Mouse (Mus musculus): ENCODE data around the gene Tgm6.

DNA sequence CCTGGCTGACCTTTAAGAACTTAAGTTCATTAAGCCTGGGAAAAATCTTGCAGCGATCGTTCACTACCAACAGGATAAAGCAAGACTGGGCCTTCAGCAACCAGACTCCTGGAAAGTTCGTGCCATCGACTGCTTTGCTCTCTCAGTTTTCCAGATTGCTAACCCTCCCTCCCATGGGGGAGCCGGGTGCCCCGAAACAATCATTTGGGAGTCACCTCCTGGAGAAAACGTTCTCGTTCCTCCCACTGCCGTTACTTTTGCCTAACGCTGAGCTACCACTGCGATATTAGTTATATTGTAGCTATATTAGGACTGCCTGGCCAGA lies 66.1 kb downstream of the Tgm6 start:
- TF ChIP-seq POLR2A (IDR thresholded peaks at IDR 0.05; ENCODE audit: low read depth, low read length) (no peak), MAFK (IDR thresholded peaks at IDR 0.05; ENCODE audit: insufficient replicate concordance, low read length) (no peak), TCF12 (IDR thresholded peaks at IDR 0.05; ENCODE audit: low read depth, low read length) (no peak), EP300 (IDR thresholded peaks at IDR 0.05; ENCODE audit: low read length) (no peak), KAT2A (IDR thresholded peaks at IDR 0.05; ENCODE audit: insufficient replicate concordance, low read length) (no peak), CTCF (conservative IDR thresholded peaks at IDR 0.05 in 1 of 2, IDR thresholded peaks at IDR 0.05 in 1 of 2; ENCODE audit: low read depth in 2 of 2, low read length in 2 of 2) (no peak)

Measured in CH12.LX (cell line).